Mouse (Mus musculus) frontal cortex, postnatal 10 days (tissue): ENCODE data around the gene Pitpnc1.

Experiments used
- DNase-seq, 2 experiments: peaks; one replicate each; pipeline ENCODE4 v3.0.0; 2022; ENCODE audit warnings: low spot score in 2 of 2, mixed read lengths in 1 of 2

Pitpnc1 gene

DNA sequence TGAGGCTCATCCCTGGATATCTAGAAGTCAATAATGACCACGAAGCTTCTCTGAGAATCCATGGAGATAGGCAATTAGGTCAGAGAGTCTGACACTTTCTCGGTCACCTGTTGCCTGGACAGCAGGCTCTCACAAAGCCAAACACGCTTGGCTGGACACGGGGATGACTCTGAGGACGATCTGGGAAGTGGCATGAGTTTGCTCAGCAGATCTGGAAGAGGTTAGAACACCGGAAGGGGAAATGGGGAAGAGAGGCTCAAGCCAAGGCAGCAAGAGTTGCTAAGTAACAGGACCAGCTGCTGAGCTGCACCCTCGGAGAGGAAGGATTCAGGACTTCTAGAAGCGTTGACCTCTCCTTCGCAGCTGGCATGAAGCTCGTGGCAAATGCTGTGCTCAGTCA is 143.2 kb downstream of the Pitpnc1 start:
- no peak for DNase-seq

DNA sequence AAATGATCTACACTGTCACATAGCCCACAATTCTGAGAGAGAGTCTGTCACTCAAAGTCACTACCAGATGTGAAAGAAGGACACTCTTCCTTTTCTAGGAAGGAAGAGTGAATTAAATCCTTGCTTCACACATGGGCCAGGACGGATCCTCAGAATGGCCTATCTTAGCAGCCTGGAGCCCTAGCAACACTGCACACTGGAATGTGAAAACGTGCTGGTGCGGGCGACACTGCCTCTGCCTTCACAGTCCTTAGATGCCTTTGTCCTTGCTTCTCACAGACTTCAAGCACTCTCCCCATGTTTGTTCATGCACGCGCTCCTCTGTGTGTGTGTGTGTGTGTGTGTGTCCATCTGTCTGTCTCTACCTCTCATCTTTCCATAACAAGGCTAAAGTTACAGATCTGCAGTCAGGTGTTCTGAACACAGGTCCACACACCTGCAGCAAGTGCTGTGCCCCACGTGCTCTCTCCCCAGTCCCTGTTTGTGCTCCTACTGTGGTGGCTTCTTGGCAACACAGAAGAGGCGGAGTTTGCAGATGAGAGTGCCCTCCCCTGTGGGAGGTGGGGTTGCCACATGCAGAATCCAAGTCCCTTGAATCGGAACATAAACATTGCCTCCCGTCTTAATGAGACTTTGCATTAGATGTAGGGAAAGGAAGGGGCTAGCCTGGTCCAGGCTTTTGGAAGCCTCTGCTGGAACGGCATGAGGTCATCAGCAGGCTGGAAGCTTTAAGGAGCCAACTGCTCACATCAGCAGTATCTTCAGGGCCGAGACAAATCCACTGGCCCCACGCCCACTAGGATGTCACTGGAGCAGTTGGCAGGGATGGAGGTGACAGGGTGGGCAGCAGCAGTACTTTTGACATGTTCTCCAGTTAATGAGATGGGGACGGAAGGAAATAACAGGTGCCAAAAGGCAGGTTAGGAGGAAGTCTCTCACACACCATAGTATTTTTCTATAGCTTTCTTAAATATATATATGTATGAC is 144.5 kb downstream of the Pitpnc1 start:
- DNase-seq = no peak

- DNase-seq = no peak
Measured at GRCm38 (mm10) chr11:107325226-107325625, 145.3 kb downstream of the Pitpnc1 start.

DNA sequence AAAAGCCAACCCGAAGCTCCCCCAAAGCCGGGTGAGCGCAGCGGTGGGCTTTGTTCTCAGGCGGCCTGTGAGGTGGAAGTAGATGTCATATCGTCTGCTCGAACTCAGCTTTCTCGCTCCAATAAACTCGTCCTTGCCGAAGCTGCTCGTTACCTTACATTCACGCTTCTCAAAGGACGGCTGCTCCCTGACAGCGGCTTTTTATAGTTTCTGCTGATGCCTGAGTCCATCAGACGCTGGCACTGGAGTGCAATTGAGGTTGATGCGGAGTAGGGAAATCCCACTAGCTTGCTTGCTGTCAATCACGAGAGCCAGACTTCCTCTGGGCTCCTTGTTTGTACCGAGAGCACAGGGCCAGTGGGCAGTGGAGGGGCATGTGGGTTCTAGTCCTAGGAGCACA is 147.3 kb downstream of the Pitpnc1 start:
- no peak for DNase-seq

- no peak for DNase-seq
Measured at GRCm38 (mm10) chr11:107322226-107322625, 148.3 kb downstream of the Pitpnc1 start.

- no peak for DNase-seq
Measured at GRCm38 (mm10) chr11:107321819-107322218, 148.7 kb downstream of the Pitpnc1 start.

DNA sequence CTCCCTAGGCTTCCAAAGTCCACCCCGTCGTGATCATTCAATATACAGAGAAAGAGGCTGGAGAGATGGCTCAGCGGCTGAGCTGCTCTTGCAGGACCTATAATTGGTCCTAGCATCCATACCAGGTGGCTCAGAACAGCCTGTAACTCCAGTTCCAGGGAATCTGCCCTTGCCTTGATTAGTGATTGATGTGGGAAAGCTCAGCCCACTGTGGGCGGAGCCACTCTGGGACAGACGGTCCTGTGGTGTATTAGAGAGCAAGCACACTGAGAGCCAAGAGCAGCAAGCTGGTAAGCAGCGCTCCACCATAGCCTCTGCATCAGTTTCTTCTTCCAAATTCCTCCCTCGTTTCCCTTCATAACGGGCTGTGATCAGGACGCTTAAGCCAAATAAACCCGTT is 150.6 kb downstream of the Pitpnc1 start:
- DNase-seq = no peak

GRCm38 (mm10) chr11:107317653-107318281 is 152.7 kb downstream of the Pitpnc1 start:
- no peak for DNase-seq

DNA sequence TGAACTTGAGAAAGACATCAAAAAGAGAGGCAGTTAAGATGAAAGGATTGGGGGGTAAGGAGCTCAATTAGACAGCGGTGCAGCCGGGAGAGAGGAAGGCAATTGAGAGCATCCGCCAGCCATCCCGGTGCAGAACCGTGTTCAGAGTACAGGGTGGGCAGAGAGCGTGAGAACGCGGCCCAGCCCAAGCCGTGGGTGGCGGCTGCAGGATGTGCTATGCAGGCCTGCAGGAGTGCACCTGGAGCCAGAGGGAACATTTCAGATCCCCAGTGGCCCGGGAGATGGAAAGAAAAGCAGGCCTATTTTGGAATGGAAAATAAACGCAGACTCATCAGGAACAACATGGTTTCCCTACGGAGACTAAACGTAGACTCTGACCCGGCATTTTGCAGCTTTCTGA is 155.0 kb downstream of the Pitpnc1 start:
- no peak for DNase-seq

- DNase-seq = no peak
Measured at GRCm38 (mm10) chr11:107310338-107311121, 160.0 kb downstream of the Pitpnc1 start.

DNA sequence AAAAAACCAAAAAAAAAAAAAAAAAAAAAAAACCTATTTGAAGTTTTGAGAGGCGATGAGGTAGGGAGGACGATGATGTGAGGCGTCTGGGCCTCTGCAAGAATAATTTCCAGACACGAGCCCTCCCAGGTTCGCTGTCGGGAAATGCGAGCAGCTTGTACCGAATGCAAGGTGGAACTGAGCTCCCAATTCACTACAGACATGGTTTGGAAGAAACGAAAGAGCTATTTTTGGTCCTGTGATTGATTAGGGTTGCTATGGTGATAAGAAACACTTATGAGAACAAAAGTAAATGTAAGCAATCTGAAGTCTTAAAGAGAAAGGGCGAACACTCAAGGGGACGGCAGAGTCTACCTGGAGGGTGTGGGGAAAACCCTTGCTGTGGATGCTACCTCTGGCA is 164.3 kb downstream of the Pitpnc1 start:
- no peak for DNase-seq

DNA sequence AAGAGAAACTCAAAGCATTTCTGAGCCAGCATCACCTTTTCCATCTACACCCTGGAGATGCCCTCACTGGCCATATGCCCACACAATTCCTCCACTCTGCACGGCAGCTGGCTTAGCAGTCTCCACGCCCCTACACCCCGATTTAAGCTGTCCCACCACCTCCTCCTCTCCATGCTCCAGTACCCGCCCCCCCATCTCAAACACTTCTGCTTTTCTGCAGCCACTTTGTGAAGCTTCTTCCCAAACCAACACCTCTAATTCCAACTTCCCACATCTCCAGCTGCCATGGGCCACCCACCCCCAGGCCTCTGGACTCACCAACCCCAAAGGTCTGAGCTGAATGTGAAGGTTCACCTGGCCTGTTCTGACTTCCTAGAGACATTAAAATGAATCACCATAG is 168.4 kb downstream of the Pitpnc1 start:
- no peak for DNase-seq

DNA sequence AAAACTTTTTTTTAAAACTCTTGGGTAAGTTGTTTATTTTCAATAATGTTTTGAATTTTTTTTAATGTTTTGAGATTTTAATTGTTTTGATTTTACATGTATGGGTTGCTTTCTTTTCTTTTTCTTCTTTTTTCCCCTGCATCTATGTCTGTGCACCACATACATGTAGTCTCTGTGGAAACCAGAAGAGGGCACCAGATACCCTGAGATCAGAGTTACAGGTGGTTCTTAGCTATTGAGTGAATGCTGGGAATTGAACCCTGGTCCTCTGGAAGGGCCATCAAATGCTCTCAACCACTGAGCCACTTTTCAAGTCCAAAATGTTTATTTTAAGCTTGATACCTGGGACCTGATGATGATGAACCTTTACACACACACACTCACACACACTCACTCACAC is 170.3 kb downstream of the Pitpnc1 start:
- no peak for DNase-seq

GRCm38 (mm10) chr11:107299511-107300120 is 170.9 kb downstream of the Pitpnc1 start:
- DNase-seq = no peak

DNA sequence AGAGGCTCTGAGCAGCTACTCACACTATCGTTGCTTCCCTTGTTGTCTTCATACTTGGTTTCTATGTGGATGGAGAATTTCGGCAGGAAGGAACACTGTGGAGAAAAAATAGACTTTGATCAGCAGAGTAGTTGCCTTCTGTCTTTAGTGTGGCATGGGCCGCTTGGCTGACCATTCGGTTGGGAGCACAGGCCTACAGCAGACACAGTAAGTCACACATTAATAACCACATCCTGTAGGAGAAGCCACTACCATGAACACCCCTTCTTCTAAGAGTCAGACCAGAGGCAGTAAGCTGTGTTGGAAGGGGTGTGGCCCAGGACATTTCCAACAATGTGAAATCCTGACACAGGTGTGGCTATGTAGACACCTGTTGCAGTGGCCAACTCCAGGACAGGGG is 174.3 kb downstream of the Pitpnc1 start:
- DNase-seq = no peak

DNA sequence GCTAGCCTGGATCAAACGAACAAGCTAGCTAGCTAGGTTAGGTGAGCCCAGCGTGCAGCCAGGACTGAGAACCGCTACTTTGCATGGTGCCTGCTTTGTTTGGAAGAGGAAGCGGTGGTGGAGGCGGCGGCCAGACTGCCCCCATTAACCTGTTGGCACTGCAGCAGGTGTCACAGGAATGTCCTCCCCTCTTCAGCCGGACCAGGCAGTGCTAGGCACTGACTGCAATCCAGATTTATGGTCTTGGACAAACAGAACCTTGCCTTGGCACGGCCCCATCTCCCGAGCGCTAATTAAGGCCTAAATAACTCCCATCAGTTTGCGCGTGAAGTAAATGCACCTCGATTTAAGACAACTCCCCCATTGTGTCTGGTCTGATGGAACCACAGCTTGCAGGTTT is 178.5 kb downstream of the Pitpnc1 start:
- DNase-seq = no peak

DNA sequence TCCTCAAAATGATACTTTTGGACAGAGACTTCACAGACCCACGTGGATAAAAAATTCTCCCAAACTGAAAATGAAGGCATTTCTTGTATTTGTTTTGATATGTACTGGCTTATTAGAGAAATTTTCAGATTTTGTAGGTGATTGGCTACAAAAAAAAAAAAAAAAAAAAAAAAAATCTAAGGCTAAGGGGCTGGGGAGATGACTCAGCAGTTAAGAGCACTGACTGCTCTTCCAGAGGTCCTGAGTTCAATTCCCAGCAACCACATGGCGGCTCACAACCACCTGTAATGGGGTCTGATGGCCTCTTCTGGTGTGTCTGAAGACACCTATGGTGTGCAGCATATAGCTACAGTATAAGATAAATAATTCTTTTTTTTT is 182.3 kb downstream of the Pitpnc1 start:
- DNase-seq = no peak

DNA sequence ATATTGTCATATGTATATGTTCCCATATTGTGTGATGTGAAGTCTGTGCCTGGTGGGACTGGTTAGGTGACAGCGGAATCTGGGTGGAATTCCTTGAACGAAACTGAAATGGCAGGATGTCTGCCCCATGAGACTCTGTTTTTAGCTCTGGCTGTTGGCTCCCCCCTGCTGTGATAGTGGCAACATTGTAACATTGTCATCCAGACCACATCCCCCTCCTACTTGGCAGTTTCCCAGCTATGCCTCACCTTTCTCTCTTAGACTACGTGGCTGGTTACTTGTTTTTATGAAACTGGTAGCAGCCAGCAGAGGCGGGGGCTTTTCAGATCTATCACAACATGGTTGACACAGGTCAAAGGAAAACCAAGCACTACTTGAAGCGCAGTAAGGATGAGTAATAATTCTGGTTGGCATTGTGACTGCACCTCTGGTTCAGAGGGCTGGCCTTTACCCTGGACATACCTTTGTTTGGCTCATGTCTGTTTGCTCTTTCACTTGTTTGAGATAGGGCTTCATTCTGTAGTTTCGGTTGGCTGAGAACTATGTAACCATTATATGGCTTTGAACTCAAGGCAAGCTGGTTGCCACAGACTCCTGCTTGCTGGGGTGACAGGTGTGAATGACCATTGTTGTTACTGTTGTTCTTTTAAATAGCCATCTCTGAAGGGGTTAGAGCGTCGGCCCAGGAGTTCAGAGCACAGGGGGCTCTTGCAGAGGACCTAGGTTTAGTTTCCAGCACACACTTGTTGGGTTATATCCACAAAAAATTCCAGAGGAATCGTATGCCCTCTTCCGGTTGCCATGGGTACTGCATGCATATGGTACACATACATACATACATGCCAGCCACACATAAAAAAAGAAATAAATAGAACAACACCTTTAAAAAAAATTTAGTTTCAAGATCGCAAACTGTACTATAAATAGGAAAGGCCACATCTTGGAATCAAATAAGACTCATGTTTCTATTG is 183.0 kb downstream of the Pitpnc1 start:
- DNase-seq = no peak

DNA sequence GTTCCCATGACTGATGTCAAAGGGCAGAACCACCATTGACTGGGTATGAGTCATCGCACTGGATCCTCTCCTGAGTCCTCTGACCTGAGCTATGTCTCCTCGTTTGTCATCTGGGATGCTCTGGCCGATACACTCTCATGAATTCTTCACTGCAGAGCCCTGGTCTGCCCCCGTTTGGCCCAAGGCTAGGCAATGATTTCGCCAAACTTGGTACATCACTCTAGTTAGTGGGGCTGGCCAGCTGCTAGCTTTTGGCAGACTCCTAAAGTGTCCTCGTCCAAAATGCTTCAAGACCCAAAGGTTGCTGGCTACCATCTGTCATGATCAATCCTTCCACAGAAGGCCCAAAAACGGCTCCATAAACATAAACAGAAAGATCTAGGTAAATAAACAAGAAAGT is 184.8 kb downstream of the Pitpnc1 start:
- DNase-seq = no peak

- no peak for DNase-seq
Measured at GRCm38 (mm10) chr11:107283632-107284031, 186.9 kb downstream of the Pitpnc1 start.

- DNase-seq = no peak
Measured at GRCm38 (mm10) chr11:107282481-107282880, 188.0 kb downstream of the Pitpnc1 start.
